Mouse (Mus musculus) spleen, postnatal 36 days (tissue): ENCODE measurements around the gene Serpine1.

Experiments used
- DNase-seq, 2 experiments: peaks; one replicate each; pipeline ENCODE4 v3.0.0; 2022; ENCODE audit warnings: low spot score in 2 of 2, mixed read lengths in 1 of 2

The Serpine1 gene

DNA sequence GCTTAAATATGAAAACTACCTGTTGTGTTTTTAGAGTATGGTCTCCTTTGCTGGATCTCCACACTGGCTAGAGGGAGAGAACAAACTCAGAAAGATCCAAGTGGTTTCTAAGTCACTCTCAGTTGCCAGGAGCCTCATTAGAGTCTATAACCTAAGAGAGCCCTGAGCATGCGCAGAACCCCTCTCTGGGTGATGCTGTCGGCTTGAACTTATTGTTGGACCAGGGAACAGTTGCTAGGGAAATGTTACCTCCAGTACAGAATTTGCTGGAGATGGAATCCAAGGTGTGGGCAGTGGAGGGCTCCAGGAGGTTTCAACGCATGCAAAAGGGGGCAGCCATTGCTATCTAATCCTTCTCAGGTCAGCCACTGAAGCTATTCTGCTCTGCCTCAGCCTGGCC is 47.8 kb downstream of the Serpine1 start:
- no peak for DNase-seq

DNA sequence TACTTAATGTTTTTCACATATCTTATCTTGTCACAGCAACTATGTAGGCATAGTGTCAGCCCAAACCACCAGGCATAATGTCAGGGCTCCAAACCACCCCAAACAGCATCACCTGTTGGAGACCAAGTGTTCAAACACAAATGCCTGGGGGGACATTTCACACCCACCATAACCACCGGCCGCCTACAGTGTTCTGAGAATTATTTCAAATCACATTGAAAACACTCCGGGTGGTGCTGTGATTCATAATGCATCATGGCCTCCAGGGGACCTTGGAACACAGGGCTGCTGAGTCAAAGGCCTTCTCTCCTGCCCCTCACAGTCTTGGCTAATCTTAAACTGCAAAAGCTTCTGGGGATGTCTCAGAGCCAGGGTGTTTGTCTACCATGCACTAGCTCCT is 56.2 kb downstream of the Serpine1 start:
- DNase-seq, result no peak

DNA sequence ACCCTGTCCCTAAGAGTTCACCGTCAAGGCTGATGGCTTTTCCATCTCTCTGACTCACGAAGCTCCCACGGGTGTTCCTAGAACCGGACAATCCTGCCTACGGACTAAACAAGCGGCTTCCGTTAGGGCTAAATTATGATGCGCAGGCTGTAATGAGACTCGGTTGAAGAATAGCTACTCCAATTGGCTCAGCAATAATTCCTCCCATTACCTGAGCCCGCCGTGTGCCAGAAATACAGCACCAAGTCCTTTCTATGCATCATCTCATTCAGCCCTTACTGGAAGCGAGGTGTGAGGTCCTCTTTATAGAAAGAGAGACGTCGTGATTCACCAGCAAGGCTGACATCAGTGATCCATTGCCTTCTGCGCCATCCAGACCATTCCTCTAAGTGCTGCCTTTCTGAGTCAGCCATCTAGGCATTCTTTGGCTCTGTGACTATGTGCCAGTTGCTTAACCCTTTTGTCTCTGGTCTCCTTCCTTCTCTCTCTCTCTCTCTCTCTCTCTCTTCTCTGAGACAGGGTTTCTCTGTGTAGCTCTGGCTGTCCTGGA is 59.6 kb downstream of the Serpine1 start:
- DNase-seq, result no peak
